Mouse (Mus musculus) forebrain, embryonic 10.5 days (tissue): Measurements from ENCODE around the gene Prlh. TPM values are rescaled to one million over a fixed set of nuclear protein-coding genes. Genes with fewer than 3 reads are reported as not detected.

Experiments
- DNase-seq: peaks from one replicate; pipeline ENCODE4 v3.0.0-alpha.2; 2017; ENCODE audit warnings: low spot score; ENCODE audit errors: extremely low spot score
- H3K27ac ChIP-seq: fragments of 300-500 bp; sonication (generic); 2 replicates; pipeline ENCODE4 v1.5.1; 2016; ENCODE audit warnings: mild to moderate bottlenecking
- H3K27me3 ChIP-seq: fragments of 300-500 bp; sonication (generic); 2 replicates; pipeline ENCODE4 v1.6.1; 2016; ENCODE audit warnings: mild to moderate bottlenecking; ENCODE audit not compliant: poor library complexity, severe bottlenecking
- H3K36me3 ChIP-seq: fragments of 300-500 bp; sonication (generic); replicated peaks from 2 replicates; pipeline ENCODE4 v1.6.1; 2016; ENCODE audit warnings: mild to moderate bottlenecking, moderate library complexity
- H3K4me1 ChIP-seq: fragments of 300-500 bp; sonication (generic); 2 replicates; pipeline ENCODE4 v1.6.1; 2016
- H3K4me3 ChIP-seq: fragments of 300-500 bp; sonication (generic); 2 replicates; pipeline ENCODE4 v1.5.1; 2016; ENCODE audit warnings: mild to moderate bottlenecking, moderate library complexity
- H3K9me3 ChIP-seq: fragments of 300-500 bp; sonication (generic); 2 replicates; pipeline ENCODE4 v1.6.1; 2016; ENCODE audit warnings: mild to moderate bottlenecking, moderate library complexity
- WGBS: fragments of 180-500 bp; shearing (Covaris S2); methylation state at CpG from one replicate; pipeline ENCODE4 v1.1.7; 2016; 5-methylcytosine and 5-hydroxymethylcytosine counted together
- polyA plus RNA-seq: library from polyadenylated mRNA; unstranded; fragments of >200 nt; fragmentation: Nextera tagmentation; extraction: Ambion mirVana; gene quantifications from 2 replicates; pipeline ENCODE4 v1.2.1, GENCODE M21; 2016

Gene Prlh
- polyA plus RNA-seq, 1 experiment from 2014 or later: not detected

DNA sequence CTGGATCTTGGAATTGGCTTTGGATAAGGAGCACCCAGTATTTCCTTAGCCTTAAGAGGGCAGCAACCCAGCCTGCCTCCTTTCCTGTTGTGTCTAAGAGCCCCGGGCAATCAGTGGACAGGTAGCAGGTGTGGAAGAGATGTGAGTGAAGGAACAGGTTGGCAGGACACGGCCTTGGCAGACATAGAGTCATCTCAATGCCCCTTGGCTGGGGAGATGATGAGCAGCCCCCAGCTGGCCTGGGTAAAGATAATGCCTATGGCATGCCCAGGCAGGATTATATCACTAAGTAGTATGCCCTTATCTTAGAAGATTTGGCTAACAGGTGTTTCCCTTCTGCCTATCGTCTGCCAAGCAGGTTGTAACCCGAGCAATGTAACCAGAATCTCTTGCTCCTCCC is 44.2 kb downstream of the Prlh start:
- H3K36me3 ChIP-seq: 0 out of 2 replicates have a peak, but pooled peaks cover 2% of the 10 kb centered on the region
- H3K27me3 ChIP-seq: peaks cover 19% of the 10 kb centered on the region
- 83% methylated on average over 4 of the region's 4 CpGs for WGBS
- DNase-seq: no peak
- no peak overlapping the region for H3K27ac ChIP-seq
- no peak overlapping the region for H3K4me3 ChIP-seq
- peaks cover 8% of the 10 kb centered on the region; the same call in 1 of the 2 replicates for H3K9me3 ChIP-seq
- peaks cover 32% of the 10 kb centered on the region for H3K4me1 ChIP-seq

DNA sequence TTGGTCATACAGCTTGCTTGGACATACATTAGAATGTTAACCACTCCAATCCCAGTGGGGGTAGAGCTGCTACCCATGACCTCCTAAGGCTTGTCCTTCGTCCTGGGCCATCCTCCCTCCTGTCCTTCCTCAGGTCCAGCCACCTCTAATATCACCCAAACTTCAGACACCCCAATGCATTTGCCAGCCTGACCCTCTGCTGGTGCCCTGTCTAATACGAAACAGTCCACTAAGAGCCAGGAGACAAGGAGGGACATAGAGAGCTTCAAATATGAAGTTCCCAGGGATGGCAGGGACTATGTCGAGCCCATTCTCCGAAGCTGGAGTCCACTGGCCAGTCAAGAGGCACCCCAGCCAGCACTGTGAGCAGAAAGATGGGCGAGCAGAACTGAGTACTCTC is 44.7 kb downstream of the Prlh start:
- DNase-seq: no peak
- Histone ChIP-seq H3K27me3 (peaks cover 19% of the 10 kb centered on the region), H3K4me3 (peak overlapping the region; percentile 73), H3K36me3 (0 out of 2 replicates have a peak, but pooled peaks cover 2% of the 10 kb centered on the region), H3K4me1 (peaks cover 35% of the 10 kb centered on the region), H3K9me3 (peaks cover 8% of the 10 kb centered on the region; the same call in 1 of the 2 replicates), H3K27ac (no peak overlapping the region)
- WGBS: 87% methylated on average over 5 of the region's 5 CpGs

- H3K4me1 ChIP-seq: peaks cover 38% of the 10 kb centered on the region
- H3K36me3 ChIP-seq: 0 out of 2 replicates have a peak, but pooled peaks cover 2% of the 10 kb centered on the region
- peaks cover 8% of the 10 kb centered on the region; the same call in 1 of the 2 replicates for H3K9me3 ChIP-seq
- peak within 1 kb of the TSS; percentile 84 for H3K27ac ChIP-seq
- H3K27me3 ChIP-seq: peaks cover 19% of the 10 kb centered on the region
- H3K4me3 ChIP-seq: peak within 1 kb of the TSS; percentile 73
- DNase-seq: peak; percentile 49
- WGBS: 2% methylated on average over 59 of the region's 59 CpGs
Measured at GRCm38 (mm10) chr1:90998268-90998890, 45.5 kb downstream of the Prlh start, which contains the start of gene Lrrfip1. Gene Lrrfip1, plus strand, starts transcription at chr1:90998737.

- Histone ChIP-seq H3K27ac (peak overlapping the region; percentile 84), H3K4me3 (peak overlapping the region; percentile 73), H3K36me3 (0 out of 2 replicates have a peak, but pooled peaks cover 2% of the 10 kb centered on the region), H3K27me3 (peaks cover 19% of the 10 kb centered on the region), H3K4me1 (peaks cover 38% of the 10 kb centered on the region), H3K9me3 (peaks cover 8% of the 10 kb centered on the region; the same call in 1 of the 2 replicates)
- peak; percentile 38 for DNase-seq
- 3% methylated on average over 39 of the region's 41 CpGs for WGBS
Measured at GRCm38 (mm10) chr1:90998891-90999611, 46.1 kb downstream of the Prlh start.

DNA sequence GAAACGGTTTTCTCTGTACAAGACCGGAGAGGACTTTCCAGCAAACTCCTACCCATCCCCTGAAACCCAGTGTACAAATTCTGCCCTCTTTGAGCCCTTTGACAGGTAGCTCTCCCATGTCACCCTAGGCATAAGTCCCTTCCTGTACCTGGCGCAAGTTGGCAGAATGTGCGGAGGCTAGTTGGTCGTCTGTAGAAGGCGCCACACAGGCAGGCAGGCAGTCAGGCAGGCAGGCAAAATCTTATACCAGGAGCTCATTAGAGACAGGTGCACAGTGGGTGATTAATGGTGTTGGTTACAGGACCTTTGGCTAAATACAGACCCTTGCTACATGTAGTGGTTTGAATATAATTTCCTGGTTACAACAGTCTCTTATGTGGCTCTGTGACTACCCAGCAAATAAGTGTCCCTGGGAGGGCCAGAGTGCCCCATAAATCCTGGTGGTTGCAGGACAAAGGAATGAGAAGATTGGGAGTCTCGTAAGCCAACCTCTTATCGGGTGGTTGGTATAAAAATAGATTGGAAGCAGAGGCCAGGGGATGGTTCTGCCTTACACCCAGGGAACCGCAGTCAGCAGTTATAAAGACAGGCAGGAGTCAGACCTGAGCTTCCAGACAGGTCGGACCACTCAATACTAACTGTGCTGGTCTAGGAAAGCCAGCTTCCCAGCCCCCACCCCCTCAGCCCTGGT is 47.1 kb downstream of the Prlh start:
- Histone ChIP-seq H3K4me3 (peak overlapping the region; percentile 73), H3K27me3 (peaks cover 19% of the 10 kb centered on the region), H3K9me3 (peaks cover 8% of the 10 kb centered on the region; the same call in 1 of the 2 replicates), H3K36me3 (0 out of 2 replicates have a peak, but pooled peaks cover 2% of the 10 kb centered on the region), H3K27ac (no peak overlapping the region), H3K4me1 (peaks cover 38% of the 10 kb centered on the region)
- DNase-seq: no peak
- WGBS: 77% methylated on average over 10 of the region's 10 CpGs

DNA sequence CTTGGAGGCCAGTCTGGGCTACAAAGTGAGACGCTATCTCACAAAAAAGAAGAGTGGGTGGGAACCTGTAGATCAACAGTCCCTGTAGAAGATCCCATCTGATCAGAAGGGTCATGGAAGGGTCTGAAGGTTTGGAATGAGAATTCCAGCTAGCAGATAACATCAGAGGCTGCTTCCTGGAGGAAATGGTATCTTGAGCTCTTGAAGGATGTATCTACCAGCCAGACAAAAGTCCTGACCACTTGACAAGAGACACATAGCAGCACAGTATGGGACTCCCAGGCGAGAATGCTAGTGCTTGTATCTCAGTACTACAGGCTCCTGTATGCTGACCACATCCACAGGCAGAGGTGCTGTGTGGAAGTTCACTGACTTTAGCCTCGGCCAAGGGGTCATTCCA is 48.2 kb downstream of the Prlh start:
- H3K9me3 ChIP-seq: peaks cover 3% of the 10 kb centered on the region; the same call in 1 of the 2 replicates
- no peak for DNase-seq
- H3K27ac ChIP-seq: no peak overlapping the region
- H3K27me3 ChIP-seq: peaks cover 19% of the 10 kb centered on the region
- H3K4me3 ChIP-seq: no peak overlapping the region
- peaks cover 38% of the 10 kb centered on the region for H3K4me1 ChIP-seq
- 0 out of 2 replicates have a peak, but pooled peaks cover 2% of the 10 kb centered on the region for H3K36me3 ChIP-seq
- WGBS: 91% methylated on average over 3 of the region's 3 CpGs

- peaks cover 38% of the 10 kb centered on the region for H3K4me1 ChIP-seq
- H3K9me3 ChIP-seq: no peaks in the 10 kb centered on the region
- 85% methylated on average over 3 of the region's 3 CpGs for WGBS
- H3K36me3 ChIP-seq: 0 out of 2 replicates have a peak, but pooled peaks cover 2% of the 10 kb centered on the region
- peaks cover 16% of the 10 kb centered on the region for H3K27me3 ChIP-seq
- no peak overlapping the region for H3K4me3 ChIP-seq
- DNase-seq: no peak
- no peak overlapping the region for H3K27ac ChIP-seq
Measured at GRCm38 (mm10) chr1:91001871-91002539, 49.1 kb downstream of the Prlh start.

DNA sequence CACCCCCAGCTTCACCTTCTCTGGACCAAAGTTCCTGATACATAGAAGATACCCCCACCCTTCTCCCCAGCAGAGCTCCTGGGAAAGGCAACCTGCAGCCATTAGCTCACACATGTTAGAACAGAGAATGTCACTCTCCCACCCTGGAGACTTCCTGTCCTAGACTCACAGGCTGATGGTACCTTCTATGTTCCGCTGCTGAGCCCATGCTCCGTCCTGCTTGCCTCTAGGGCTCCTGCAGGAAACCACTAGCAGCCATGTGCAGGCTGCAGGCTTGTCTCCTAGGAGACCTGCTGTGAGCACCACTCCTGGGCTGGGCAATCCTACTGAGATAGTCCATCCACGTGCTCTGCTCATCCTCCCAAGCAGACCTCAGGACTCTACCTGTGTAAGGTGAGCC is 49.7 kb downstream of the Prlh start:
- Histone ChIP-seq H3K27ac (no peak overlapping the region), H3K4me1 (peaks cover 38% of the 10 kb centered on the region), H3K27me3 (peaks cover 9% of the 10 kb centered on the region), H3K9me3 (no peaks in the 10 kb centered on the region), H3K36me3 (0 out of 2 replicates have a peak, but pooled peaks cover 2% of the 10 kb centered on the region), H3K4me3 (no peak overlapping the region)
- DNase-seq: no peak
- 84% methylated on average over 3 of the region's 3 CpGs for WGBS

Other genes with a start within 250 kb of the Prlh start
- gene Col6a3, start 109.1 kb upstream of the Prlh start, polyA plus RNA-seq: 1.8 and 2.3 TPM in 2 replicates
- gene Mlph, start 38.0 kb upstream of the Prlh start, polyA plus RNA-seq: 0.06 and 0.17 TPM in 2 replicates
- 0.10 and 0.22 TPM in 2 replicates for gene Rab17, start 16.6 kb downstream of the Prlh start, polyA plus RNA-seq
- gene Lrrfip1, start 45.6 kb downstream of the Prlh start, polyA plus RNA-seq: 25.1 and 26.4 TPM in 2 replicates
- 0.26 and 0.67 TPM in 2 replicates for gene Rbm44, start 192.0 kb downstream of the Prlh start, polyA plus RNA-seq
- gene Ramp1, start 226.7 kb downstream of the Prlh start, polyA plus RNA-seq: 0.06 and 0.10 TPM in 2 replicates